Mouse (Mus musculus): ENCODE results near the gene Ddx47. TPM values are rescaled to one million over a fixed set of nuclear protein-coding genes. Genes with fewer than 3 reads are reported as not detected.

Gene Ddx47
- total RNA-seq, 2 experiments from 2014 or later, result 56.9 to 57.4 TPM

- intact Hi-C loops (cut with DNase I), result no loop called here
- peak; percentile 21 for DNase-seq
Measured at GRCm38 (mm10) chr6:135065236-135065957, 54.0 kb downstream of the Ddx47 start, which contains the start of gene Gprc5a. Gene Gprc5a, plus strand, starts transcription at chr6:135065651.

GRCm38 (mm10) chr6:135066795-135067445 lies 55.5 kb downstream of the Ddx47 start:
- no peak for DNase-seq
- intact Hi-C loops (cut with DNase I), result no loop called here

GRCm38 (mm10) chr6:135068221-135068620 lies 56.8 kb downstream of the Ddx47 start:
- intact Hi-C loops (cut with DNase I), result no loop called here
- no peak for DNase-seq

- intact Hi-C loops (cut with DNase I), result no loop called here
- no peak for DNase-seq
Measured at GRCm38 (mm10) chr6:135069856-135070255, 58.4 kb downstream of the Ddx47 start.

GRCm38 (mm10) chr6:135070347-135070746 lies 58.9 kb downstream of the Ddx47 start:
- no peak for DNase-seq
- intact Hi-C loops (cut with DNase I), result no loop called here

Other genes with a start within 250 kb of the Ddx47 start
- 1 to 10 TPM; 5.1 to 5.2 TPM for gene Dusp16, start 219.0 kb upstream of the Ddx47 start, total RNA-seq (2021)
- gene Crebl2, start 181.5 kb upstream of the Ddx47 start, total RNA-seq (2021), result 1 to 10 TPM; 6.5 to 8.1 TPM
- 10 to 100 TPM; 24.5 to 29.3 TPM for gene Gpr19, start 113.0 kb upstream of the Ddx47 start, total RNA-seq (2021)
- gene Cdkn1b, start 91.2 kb upstream of the Ddx47 start, total RNA-seq (2021), result 10 to 100 TPM; 55.5 to 62.2 TPM
- 1 to 10 TPM; 4.2 to 4.3 TPM for gene Apold1, start 29.9 kb upstream of the Ddx47 start, total RNA-seq (2021)
- gene Gprc5a, start 54.0 kb downstream of the Ddx47 start, total RNA-seq (2021), result under 1 TPM; 0.28 to 0.36 TPM
- not detected for gene Gprc5d, start 106.7 kb downstream of the Ddx47 start, total RNA-seq (2021)
- gene Fam234b, start 186.4 kb downstream of the Ddx47 start, total RNA-seq (2021), result 10 to 100 TPM; 86.1 to 92.1 TPM
- gene Hebp1, start 186.4 kb downstream of the Ddx47 start, total RNA-seq (2021), result 10 to 100 TPM; 14.6 to 19.7 TPM
- not detected for gene Gsg1, start 242.7 kb downstream of the Ddx47 start, total RNA-seq (2021)

Data from left cerebral cortex, postnatal 4 days (tissue).